Mouse (Mus musculus): Measurements from ENCODE around the gene Fmn2.

Fmn2 gene

DNA sequence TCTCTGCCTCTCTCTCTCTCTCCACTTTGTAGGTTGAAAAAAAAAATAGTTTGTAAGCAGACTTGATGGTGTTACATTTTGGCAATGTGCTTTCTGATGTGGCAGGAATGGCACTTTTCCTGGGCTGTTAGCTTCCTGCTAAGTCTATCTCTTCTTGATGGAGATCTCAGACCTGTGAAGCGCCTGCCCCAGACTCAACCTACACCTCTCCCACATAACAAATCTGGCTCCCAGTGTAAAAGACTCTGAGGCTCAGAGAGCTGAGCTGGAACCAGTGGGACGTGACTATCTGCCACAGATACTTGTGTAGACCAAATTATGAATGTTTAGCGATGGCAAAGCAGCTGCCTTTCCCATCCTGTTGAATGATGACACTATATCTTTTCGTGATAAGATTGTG lies 310.2 kb downstream of the Fmn2 start:
- DNase-seq (ENCODE audit: low read depth): no peak

DNA sequence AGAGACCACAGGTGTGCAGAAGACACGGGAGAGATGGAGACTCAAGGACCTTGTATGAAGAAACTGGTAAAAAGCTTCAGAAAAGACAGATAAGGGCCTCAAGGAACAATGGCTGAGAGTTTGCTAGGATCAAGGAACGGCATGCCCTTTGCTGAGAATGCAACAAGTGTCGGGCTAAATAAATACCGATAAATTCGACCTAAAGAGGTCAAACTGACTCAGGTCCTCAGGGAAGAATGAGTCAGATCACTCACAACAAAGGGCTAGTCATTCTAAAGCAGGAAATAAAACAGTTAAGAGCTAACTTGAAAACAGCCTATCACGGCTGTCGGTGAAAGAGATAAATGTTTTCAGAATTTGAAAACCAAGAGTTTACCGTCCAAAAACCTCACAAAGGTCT lies 324.9 kb downstream of the Fmn2 start:
- DNase-seq (ENCODE audit: low read depth): no peak

DNA sequence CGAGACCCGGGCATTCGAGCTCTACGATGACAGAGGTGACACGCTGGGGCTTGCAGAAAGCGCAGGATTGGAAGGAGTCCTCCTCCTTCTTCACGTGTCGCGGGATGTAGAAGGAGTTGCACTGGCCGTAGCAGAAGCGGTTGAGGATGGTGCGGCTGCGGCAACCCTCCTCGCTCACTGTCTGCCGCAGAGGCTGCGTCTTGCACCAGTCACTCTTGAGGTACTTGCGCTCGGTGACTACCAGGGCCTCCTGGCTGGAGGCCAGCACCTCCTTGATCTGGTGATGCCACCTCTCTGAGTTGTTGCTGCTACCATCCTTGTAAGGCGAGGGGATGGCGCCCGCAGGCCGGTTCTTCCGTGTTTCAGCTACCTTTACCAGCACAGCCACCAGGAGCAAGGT lies 335.2 kb downstream of the Fmn2 start:
- no peak for DNase-seq (ENCODE audit: low read depth)

DNA sequence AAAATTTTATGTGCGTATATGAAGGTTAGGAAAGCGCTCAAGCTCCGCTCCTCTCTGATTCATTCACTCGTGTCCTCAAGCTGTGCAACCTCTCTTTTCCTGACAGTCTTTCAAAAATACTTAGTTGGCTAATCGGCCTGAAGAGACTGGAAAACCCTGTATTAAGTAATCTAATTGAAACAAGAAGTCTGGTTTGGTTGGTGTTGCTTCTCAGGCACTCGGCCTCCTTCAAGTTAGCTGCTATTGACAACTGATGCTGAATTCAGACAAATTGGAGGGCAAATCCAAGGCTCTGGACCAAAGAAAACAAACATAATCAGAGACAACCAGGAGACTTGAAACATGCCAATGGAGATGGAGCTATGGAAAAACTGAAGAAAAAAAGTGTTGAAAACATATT lies 343.2 kb downstream of the Fmn2 start:
- DNase-seq (ENCODE audit: low read depth): no peak

DNA sequence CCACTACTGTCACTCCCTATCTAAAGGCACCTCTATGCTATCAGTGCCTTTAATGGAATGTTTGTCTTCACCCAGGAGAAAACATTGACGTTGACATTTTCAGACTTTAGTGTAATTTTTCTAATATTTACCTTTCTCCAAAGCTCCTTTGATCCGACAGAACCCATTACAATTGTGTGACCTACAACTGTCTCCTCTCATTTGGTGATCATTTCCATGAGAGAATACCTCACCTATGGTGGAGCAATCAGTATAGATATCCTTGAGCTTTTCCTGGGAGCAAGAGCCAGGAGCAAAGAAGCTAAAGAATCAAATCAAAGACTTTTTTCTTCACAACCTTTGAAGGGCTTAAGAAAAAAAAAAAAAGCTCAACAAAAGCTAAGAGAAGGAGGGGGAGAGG lies 354.6 kb downstream of the Fmn2 start:
- no peak for DNase-seq (ENCODE audit: low read depth)

- no peak for DNase-seq (ENCODE audit: low read depth)
These were observed 358.9 kb downstream of the Fmn2 start for GRCm38 (mm10) chr1:174860407-174861118.

All from c-Kit-positive CD71-positive TER-119-negative erythroid progenitor cells, embryonic 14.5 days (primary cell).